Mouse (Mus musculus) lung, adult 2 months (tissue): ENCODE measurements around the gene Tmem189.
A peak's percentile ranks its signal among the peaks of the same experiment; 100 is the strongest.

Source experiments
- CTCF ChIP-seq: fragments of 200-500 bp; IDR thresholded peaks from 2 replicates; pipeline ENCODE4 v1.5.1; 2011; ENCODE audit warnings: mild to moderate bottlenecking, low read length, control low read depth; ENCODE audit not compliant: insufficient read depth
- POLR2A ChIP-seq: fragments of 200-500 bp; IDR thresholded peaks from 2 replicates; pipeline ENCODE4 v1.6.1; 2011; ENCODE audit warnings: low read depth, mild to moderate bottlenecking, control low read depth, low read length, borderline replicate concordance; ENCODE audit errors: extremely low read depth

- TF ChIP-seq POLR2A (0 out of 2 replicates have a peak, but pooled peaks have one; percentile 4), CTCF (no peak)
Measured at GRCm38 (mm10) chr2:167690219-167690961, 768 bp upstream of the Tmem189 start.
